Mouse (Mus musculus): ENCODE results near the gene Chd4.

- TF ChIP-seq CTCF (conservative IDR thresholded peaks at IDR 0.05; ENCODE audit: low read length) (no peak), NANOG (IDR thresholded peaks at IDR 0.05; ENCODE audit: borderline replicate concordance, low read length) (no peak), POU5F1 (IDR thresholded peaks at IDR 0.05; ENCODE audit: borderline replicate concordance, low read length) (no peak)
These were observed 83.8 kb downstream of the Chd4 start for GRCm38 (mm10) chr6:125179601-125180000.
